Mouse (Mus musculus) G1E-ER4 (cell line): ENCODE results near the gene Stx11. TPM values are rescaled to one million over a fixed set of nuclear protein-coding genes. Genes with fewer than 3 reads are reported as not detected.

Experiments
- GATA1 ChIP-seq: IDR thresholded peaks from one replicate; pipeline ENCODE4 v1.8.0; 2012; ENCODE audit warnings: low read length, inconsistent platforms
- polyA plus RNA-seq: library from polyadenylated mRNA; stranded (reverse); fragments of >175 nt; gene quantifications from 2 replicates; pipeline ENCODE4 v1.2.3, GENCODE M21; 2012

Gene Stx11
- polyA plus RNA-seq, 1 experiment = 18.4 TPM

DNA sequence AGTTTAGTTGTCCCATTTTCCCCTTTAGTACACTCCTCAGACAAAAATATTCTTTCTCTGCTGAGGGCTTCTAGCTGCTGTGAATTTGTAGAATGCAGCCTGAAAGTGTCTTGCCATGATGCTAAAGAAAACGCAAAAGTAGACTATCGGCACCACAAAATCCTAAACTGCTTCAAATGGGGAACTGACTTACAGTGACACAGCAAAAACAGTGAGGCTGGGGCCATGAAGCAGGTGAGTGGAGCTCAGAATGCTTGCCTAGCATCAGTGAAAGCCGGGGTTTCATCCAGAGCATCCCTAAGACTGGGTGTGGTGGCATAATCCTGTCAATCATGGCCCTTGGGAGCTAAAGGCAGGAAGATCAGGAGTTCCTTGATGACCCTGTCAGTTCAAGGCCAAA, 11.4 kb upstream of the Stx11 start:
- TF ChIP-seq GATA1 = no peak

DNA sequence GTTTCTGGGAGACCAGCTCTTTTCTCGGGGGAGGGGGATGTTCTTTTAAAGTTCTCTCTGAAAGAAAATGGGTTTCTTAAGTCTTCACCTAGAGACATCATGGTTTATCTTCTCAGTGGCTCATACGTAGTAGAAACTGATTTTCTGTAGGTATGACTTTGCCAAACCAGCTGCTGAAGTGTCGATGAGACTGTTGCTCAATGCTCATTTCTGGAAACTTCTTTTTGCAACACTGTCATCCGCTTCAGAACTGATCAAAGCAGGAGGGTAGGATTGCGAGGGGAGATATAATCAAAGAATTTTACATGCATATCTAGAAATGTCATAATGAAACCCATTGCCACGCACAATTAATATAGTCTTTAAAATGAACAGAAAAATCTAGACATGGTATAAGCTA, 10.5 kb upstream of the Stx11 start:
- TF ChIP-seq GATA1 = no peak

GRCm38 (mm10) chr10:12965669-12966180, 1.6 kb upstream of the Stx11 start:
- no peak for TF ChIP-seq GATA1

DNA sequence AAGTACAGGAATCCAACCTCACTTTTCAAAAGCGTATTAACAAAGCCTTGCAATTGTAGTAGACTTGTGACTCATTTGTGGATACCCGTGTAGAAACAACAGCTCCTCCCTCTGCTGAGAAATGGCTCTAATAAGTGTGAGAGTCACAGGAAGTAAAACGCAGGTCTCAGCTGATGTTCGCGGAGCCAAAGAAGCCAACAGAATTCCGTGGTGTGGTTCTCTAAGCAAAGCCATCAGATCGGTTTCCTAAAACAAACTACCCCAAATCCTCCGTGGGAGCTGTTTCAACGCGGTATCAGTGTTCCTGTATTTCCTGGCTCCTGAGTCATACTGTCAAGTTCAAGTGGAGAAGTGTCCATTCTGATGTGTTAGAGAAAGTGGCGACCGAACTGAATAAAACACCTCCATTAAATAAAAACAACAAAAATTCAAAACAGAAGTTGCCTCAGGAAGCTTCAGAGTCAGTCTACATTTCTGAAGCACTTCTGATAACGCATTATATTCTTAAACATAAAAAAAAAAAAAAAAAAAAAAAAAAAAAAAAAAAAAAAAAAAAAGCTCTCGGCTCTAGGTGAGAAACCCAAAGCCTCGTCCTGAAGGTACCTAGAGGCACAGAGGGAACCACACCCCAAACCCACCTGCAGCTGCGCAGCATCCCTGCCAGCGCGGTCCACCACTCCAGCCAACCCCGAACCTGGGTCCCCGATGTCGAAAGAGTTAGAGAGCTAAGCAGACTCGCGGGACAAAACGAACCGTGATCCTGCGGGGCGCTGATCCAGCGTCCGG, 543 bp downstream of the Stx11 start:
- TF ChIP-seq GATA1 = no peak

DNA sequence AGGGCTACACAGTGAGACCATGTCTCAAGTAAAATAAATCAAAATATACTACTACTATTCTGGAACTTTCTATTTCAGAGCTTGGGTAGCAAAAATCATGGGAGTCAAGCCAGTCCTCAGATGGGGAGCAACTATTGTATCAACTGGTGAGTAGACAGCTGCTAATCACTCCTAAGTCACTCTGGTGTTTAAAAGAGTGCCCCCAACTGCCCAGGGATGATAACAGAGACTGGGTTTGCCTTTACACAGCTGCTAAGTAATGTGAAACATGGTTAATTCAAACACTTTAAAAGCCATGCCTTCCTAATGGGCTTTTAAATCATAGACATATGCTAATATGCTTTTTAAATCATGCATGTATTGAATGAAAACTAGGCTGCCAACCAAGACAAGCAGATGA, 1.9 kb downstream of the Stx11 start:
- TF ChIP-seq GATA1 = peak; percentile 30

DNA sequence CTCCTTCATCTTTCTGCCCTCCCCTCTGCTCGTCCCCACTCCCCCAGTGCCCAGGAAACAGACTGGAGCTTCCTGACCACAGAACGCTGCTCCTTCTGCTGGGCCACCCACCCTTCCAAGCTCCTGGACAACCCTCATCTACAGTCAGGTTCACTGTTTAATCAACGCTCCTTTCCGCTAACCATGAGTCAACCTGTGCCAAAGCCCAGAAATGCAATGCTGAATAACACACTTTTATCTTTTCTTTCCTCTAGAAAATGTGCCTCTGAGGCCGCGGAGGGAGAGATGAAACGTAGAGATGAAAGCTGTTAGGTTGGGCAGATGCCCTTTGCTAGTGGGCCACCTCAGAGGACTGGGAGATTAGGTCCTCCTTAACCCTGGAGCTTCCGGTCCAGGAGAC, 2.6 kb downstream of the Stx11 start:
- TF ChIP-seq GATA1 = peak; percentile 7

GRCm38 (mm10) chr10:12957271-12957670, 6.8 kb downstream of the Stx11 start:
- no peak for TF ChIP-seq GATA1

GRCm38 (mm10) chr10:12955831-12956230, 8.3 kb downstream of the Stx11 start:
- TF ChIP-seq GATA1 = no peak

DNA sequence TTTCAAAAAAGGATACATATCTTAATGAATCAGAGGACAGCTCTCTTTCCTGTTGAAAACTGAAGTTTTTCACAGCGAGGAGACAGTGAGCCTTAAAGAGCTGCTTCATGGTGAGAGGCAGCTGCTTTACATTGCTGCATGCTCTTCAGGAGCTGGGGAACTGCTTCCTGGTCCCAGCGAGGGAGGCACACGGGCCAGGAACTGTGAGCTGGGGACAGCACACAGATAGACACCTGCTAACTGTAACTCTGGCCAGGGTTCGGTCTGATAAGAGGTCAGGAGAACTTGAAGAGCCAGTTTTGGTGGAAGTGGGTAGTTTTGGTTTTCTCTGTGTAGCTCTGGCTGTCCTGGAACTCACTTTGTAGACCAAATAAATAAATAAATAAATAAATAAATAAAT, 12.7 kb downstream of the Stx11 start:
- peak; percentile 30 for TF ChIP-seq GATA1

DNA sequence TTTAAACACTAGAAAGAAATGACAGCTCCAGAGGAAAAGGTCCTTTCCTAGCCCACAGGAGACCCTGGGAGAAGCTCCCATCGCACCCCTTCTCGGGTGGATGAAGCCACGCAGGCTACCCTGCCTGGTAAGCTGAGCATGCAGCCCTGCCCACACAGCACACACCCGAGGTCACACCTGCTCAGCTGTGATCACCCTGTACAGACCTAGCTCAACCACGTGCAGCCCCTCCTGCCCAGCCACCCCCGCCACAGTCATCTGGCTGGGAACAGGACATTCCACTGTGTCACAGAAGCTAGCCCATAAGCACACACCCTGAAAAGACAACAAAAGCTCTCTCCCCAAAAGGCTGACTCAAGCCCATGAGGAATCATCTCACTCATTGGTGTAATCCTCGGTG, 14.8 kb downstream of the Stx11 start:
- no peak for TF ChIP-seq GATA1

GRCm38 (mm10) chr10:12947606-12948005, 16.5 kb downstream of the Stx11 start:
- no peak for TF ChIP-seq GATA1

DNA sequence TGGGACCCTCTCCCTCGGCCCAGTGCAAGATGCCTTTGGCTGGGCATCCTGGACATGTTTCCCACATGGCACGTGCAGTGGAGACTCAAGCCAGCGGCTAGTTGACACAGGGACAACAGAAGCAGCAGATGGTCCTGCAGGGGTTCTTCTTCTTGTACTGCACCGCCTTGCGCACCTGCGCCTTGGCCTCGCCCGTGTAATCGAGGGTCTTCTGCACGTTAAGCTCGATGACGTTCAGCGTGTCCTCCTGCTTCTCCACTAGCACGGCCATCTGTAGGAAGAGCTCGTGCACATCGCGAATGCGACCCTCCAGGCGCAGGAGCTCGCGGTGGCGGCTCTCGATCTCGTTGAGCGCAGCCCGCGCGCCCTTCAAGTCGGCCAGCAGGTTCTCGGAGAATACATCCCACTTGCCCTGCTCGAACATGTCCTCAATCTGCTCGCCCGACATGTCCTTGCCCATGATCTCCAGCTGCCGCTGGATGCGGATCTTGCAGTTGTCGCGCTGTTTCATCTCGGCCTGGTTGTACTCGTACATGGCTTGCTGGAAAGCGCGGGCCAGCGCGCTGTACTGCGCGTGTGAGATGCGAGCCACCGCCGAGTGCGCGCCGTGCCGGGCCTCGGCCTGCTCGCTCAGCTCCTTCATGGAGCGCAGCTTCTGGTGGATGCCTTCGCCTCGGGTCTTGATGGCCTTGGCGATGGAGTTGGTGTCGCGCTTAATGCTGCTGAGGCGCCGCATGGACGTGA, 22.9 kb downstream of the Stx11 start:
- TF ChIP-seq GATA1 = no peak

DNA sequence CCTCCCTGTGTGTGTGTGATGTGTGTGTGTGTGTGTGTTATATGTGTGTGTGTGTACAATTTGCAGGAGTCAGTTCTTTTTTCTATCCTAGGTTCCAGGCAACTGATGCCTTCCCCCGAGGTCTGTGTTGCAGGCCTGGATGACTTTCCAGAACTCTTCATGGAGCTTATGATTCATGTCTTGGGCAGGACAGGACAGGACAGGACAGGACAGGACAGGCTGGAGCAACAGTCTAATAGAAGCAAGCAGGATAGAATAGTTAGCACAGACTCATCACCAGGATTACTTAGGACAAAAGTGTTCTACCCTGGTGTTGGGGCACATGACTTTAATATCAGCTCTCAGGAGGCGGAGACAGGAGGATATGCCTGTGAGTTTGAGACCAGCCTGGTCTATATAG, 25.3 kb downstream of the Stx11 start:
- no peak for TF ChIP-seq GATA1

DNA sequence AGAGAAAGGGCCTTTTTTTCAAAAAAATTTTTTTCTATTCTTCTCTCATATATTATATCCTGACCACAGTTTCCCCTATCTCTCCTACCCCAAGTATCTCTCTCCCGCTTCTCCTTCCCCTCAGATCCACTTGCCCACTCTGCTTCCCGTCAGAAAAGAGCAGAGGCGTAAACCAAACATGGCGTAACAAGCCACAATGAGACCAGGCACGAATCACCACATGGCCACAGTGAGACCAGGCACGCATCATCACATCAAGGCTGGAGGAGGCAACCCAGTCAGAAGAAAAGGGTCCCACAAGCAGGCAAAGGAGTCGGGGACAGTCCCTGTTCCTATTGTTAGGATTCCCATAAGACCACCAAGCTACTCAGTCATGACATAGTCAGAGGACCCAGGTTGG, 28.0 kb downstream of the Stx11 start:
- no peak for TF ChIP-seq GATA1

DNA sequence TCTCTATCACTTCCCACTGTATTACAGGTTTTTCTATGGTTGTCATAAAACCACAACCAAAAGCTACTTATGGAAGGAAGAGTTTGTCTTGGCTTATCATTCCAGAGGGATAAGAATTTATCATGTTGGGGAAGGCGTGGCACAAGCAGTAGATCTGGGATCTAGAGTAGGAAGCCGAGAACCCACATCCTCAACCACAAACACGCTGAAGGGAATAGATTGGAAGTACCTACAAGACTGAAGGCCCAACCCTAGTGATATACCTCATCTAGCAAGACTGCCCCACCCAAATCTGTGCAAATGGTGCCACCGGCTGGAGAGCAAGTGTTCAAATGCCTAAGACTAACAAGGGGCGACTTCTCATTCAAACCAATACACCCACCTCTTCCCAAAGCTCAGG, 28.5 kb downstream of the Stx11 start:
- TF ChIP-seq GATA1 = peak; percentile 56

DNA sequence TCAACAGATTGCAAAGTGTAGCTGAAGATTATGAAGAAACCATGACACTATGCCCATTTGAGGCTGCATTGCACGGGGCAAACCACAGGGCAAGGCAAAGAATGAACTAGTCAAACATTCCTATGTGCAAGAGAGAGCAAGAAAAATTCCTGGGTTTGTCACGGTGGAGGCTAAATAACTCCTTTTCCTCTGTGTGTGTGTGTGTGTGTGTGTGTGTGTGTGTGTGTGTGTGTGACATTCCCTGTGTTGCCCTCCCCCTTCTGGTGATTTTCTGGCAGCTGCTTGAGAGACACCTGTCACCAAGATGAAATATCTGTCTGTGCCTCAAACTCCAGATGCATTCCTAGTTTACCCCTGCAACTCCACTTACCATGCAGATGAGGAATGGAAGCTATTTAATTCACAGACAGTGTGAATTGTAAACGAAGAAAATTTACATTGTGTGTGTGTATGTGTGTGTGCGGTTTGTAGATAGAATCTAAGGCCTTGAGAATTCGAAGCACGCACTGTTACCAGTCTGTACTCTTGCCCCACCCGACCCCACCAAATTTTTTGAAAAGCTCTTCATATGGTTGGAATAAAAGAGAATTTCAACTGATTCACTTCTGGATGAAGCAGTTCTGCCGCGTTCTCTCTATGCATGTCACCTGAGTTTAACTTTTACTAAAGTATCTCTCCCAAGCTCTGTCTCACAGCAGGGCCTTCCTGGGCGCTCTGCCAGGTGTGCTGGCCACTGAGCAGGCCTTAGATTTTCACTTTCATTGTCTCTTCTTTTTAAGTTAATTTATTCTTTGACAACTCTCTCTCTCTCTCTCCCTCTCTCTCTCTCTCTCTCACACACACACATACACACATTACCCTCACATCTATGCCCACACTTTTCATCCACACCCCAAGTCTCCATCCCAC, 32.4 kb downstream of the Stx11 start:
- TF ChIP-seq GATA1 = no peak
